Mouse (Mus musculus) stomach, embryonic 15.5 days (tissue): ENCODE results near the gene Timm9. TPM values are rescaled to one million over a fixed set of nuclear protein-coding genes. Genes with fewer than 3 reads are reported as not detected.

Experiments used
- ATAC-seq: fragments of 200-750 bp; cut with Nextera tagmentation; 2 replicates; pipeline ENCODE4 v1.8.0; 2017; ENCODE audit warnings: low read depth, moderate number of reproducible peaks, moderate TSS enrichment; ENCODE audit not compliant: insufficient read depth, low FRiP score
- H3K27ac ChIP-seq: fragments of 300-500 bp; sonication (generic); 2 replicates; pipeline ENCODE4 v1.5.1; 2015; ENCODE audit warnings: mild to moderate bottlenecking, inconsistent platforms
- H3K27me3 ChIP-seq: fragments of 300-500 bp; sonication (generic); replicated peaks from 2 replicates; pipeline ENCODE4 v1.6.1; 2015; ENCODE audit warnings: inconsistent platforms
- H3K36me3 ChIP-seq: fragments of 300-500 bp; sonication (generic); 2 replicates; pipeline ENCODE4 v1.6.1; 2015; ENCODE audit warnings: inconsistent platforms
- H3K4me1 ChIP-seq: fragments of 300-500 bp; sonication (generic); 2 replicates; pipeline ENCODE4 v1.6.1; 2015; ENCODE audit warnings: inconsistent platforms
- H3K4me2 ChIP-seq: fragments of 300-500 bp; sonication (generic); 2 replicates; pipeline ENCODE4 v1.6.1; 2015; ENCODE audit warnings: mild to moderate bottlenecking, inconsistent platforms
- H3K4me3 ChIP-seq: fragments of 300-500 bp; sonication (generic); replicated peaks from 2 replicates; pipeline ENCODE4 v1.5.1; 2015; ENCODE audit warnings: inconsistent platforms
- H3K9ac ChIP-seq: fragments of 300-500 bp; sonication (generic); 2 replicates; pipeline ENCODE4 v1.6.1; 2015; ENCODE audit warnings: inconsistent platforms
- H3K9me3 ChIP-seq: fragments of 300-500 bp; sonication (generic); 2 replicates; pipeline ENCODE4 v1.6.1; 2016; ENCODE audit warnings: inconsistent platforms
- WGBS: fragments of 180-500 bp; shearing (Covaris S2); methylation state at CpG from one replicate; pipeline ENCODE4 v1.1.7; 2015; 5-methylcytosine and 5-hydroxymethylcytosine counted together
- polyA plus RNA-seq: library from polyadenylated mRNA; unstranded; fragments of >200 nt; fragmentation: Nextera tagmentation; extraction: Ambion mirVana; gene quantifications from 2 replicates; pipeline ENCODE4 v1.2.1, GENCODE M21; 2015

Timm9 gene
- polyA plus RNA-seq, 1 experiment from 2014 or later = 86.0 TPM

- no peaks in the 10 kb centered on the region for H3K9me3 ChIP-seq
- H3K4me1 ChIP-seq = no peaks in the 10 kb centered on the region
- ATAC-seq = no peak
- H3K9ac ChIP-seq = no peak overlapping the region
- no peak overlapping the region for H3K4me3 ChIP-seq
- H3K27ac ChIP-seq = no peak overlapping the region
- H3K36me3 ChIP-seq = peaks cover 4% of the 10 kb centered on the region; the same call in 1 of the 2 replicates
- WGBS = 91% methylated on average over 8 of the region's 8 CpGs
- no peak overlapping the region for H3K4me2 ChIP-seq
- H3K27me3 ChIP-seq = no peaks in the 10 kb centered on the region
Measured at GRCm38 (mm10) chr12:71086331-71086730, 50.2 kb downstream of the Timm9 start.

Other genes starting within 250 kb of the Timm9 start
- 184 and 210 TPM in 2 replicates for gene Actr10, start 198.8 kb downstream of the Timm9 start, polyA plus RNA-seq
- 521 and 644 TPM in 2 replicates for gene Psma3, start 162.1 kb downstream of the Timm9 start, polyA plus RNA-seq
- gene Arid4a, start 120.7 kb downstream of the Timm9 start, polyA plus RNA-seq = 37.1 and 37.8 TPM in 2 replicates
- 0.33 TPM in 1 of 2 replicates, not detected in the other for gene Tomm20l, start 25.3 kb downstream of the Timm9 start, polyA plus RNA-seq
- gene 2700049A03Rik, start 164 bp upstream of the Timm9 start, polyA plus RNA-seq = 10.3 and 13.0 TPM in 2 replicates
- 17.1 and 21.4 TPM in 2 replicates for gene Dact1, start 173.2 kb upstream of the Timm9 start, polyA plus RNA-seq